In genomic region chr4:155505067-155505466, GRCm38 (mm10) we compare ENCODE assay signal across 19 mouse cellular contexts. TPM values are rescaled to one million over a fixed set of nuclear protein-coding genes. Genes with fewer than 3 reads are reported as not detected.
DNase-seq lines count a peak whose midpoint lies in the region; ATAC-seq and TF ChIP-seq lines count a peak whose summit lies in the region.
"Had no signal": no experiment of that assay in that cellular context is flagged by ENCODE, and none has a peak within 500 bp of the region (broad histone marks: within the 10 kb centered on the region; RNA-seq: fewer than 3 reads in every experiment).

No protein-coding gene starts in this region.

- 0 out of 2 replicates have a peak, but pooled peaks have one; percentile 33 for TF ChIP-seq EP300 in CH12.LX (IDR thresholded peaks at IDR 0.05; ENCODE audit: low read length)

- no peak overlapping the region for H3K9ac ChIP-seq in intestine, postnatal 0 days (ENCODE audit: low read depth, low read length)
- H3K9ac ChIP-seq in intestine, embryonic 15.5 days: no peak overlapping the region
- H3K9ac ChIP-seq in CH12.LX (ENCODE audit: insufficient read depth, low read depth): no peak overlapping the region
- H3K9ac ChIP-seq: embryonic facial prominence, embryonic 13.5 days; liver, embryonic 14.5 days; midbrain, embryonic 12.5 days had no signal

- no peaks in the 10 kb centered on the region for H3K36me3 ChIP-seq in intestine, postnatal 0 days (ENCODE audit: control insufficient read depth, insufficient read depth)
- no peaks in the 10 kb centered on the region for H3K36me3 ChIP-seq in intestine, embryonic 15.5 days
- H3K36me3 ChIP-seq in CH12.LX (replicated peaks in 1 of 2; ENCODE audit: control insufficient read depth in 1 of 2, insufficient read depth in 1 of 2, low read length in 1 of 2): peaks cover 8 to 43% of the 10 kb centered on the region in 2 experiments
- H3K36me3 ChIP-seq: midbrain, embryonic 12.5 days had no signal

- H3K27ac ChIP-seq in intestine, postnatal 0 days (ENCODE audit: low read depth, low read length): no peak overlapping the region
- no peak overlapping the region for H3K27ac ChIP-seq in intestine, embryonic 15.5 days
- H3K27ac ChIP-seq in CH12.LX (ENCODE audit: insufficient read depth, low read depth): peak overlapping the region; percentile 37; the same call in 1 of the 2 replicates
- H3K27ac ChIP-seq in bone marrow macrophage, adult 2 months (ENCODE audit: insufficient read depth, low read depth, low read length): peak overlapping the region; percentile 61
- H3K27ac ChIP-seq: embryonic facial prominence, embryonic 13.5 days; liver, embryonic 14.5 days; midbrain, embryonic 12.5 days had no signal

- TF ChIP-seq CTCF in intestine, postnatal 0 days (IDR thresholded peaks at IDR 0.05; ENCODE audit: low read depth): no peak
- TF ChIP-seq CTCF in CH12.LX (conservative IDR thresholded peaks at IDR 0.05 in 1 of 2, IDR thresholded peaks at IDR 0.05 in 1 of 2; ENCODE audit: low read depth in 2 of 2, low read length in 2 of 2): no peak
- TF ChIP-seq CTCF in bone marrow macrophage, adult 2 months (IDR thresholded peaks at IDR 0.05; ENCODE audit: low read depth, low read length): no peak

- 0 out of 2 replicates have a peak overlapping the region, but pooled peaks have one; percentile 1 for H3K4me2 ChIP-seq in intestine, postnatal 0 days (replicated peaks; ENCODE audit: low read depth)
- H3K4me2 ChIP-seq in intestine, embryonic 15.5 days (replicated peaks): no peak overlapping the region
- H3K4me2 ChIP-seq in CH12.LX (ENCODE audit: insufficient read depth, low read depth, poor library complexity, severe bottlenecking): no peak overlapping the region; the same call in 1 of the 2 replicates
- H3K4me2 ChIP-seq: embryonic facial prominence, embryonic 13.5 days; midbrain, embryonic 12.5 days had no signal

- H3K4me1 ChIP-seq in intestine, postnatal 0 days (replicated peaks; ENCODE audit: control insufficient read depth, insufficient read depth, low read length): peaks cover 4% of the 10 kb centered on the region; the same call in 1 of the 2 replicates
- peaks cover 12% of the 10 kb centered on the region for H3K4me1 ChIP-seq in intestine, embryonic 15.5 days (replicated peaks)
- peaks cover 20 to 64% of the 10 kb centered on the region in 2 experiments for H3K4me1 ChIP-seq in CH12.LX (ENCODE audit: control insufficient read depth in 1 of 2, insufficient read depth in 2 of 2)
- H3K4me1 ChIP-seq in bone marrow macrophage, adult 2 months (ENCODE audit: control insufficient read depth, insufficient read depth, low read length): peaks cover 58% of the 10 kb centered on the region

- in situ Hi-C loops in CH12.LX (cut with MboI; ENCODE audit: low pct_ligation_motif_present, low pct_unique_long_range_greater_than_20kb, low sequenced_read_pairs): no loop called here

- dilution Hi-C loops in CH12.LX (cut with MboI; ENCODE audit: extremely low pct_ligation_motif_present, extremely low pct_unique_long_range_greater_than_20kb, low sequenced_read_pairs): no loop called here

- no peak for DNase-seq in CH12.LX (ENCODE audit: extremely low read depth)
- DNase-seq in frontal cortex, postnatal 10 days (ENCODE audit: low spot score in 2 of 2): no peak
- DNase-seq in cerebellum, postnatal 25 days: no peak
- DNase-seq: adrenal gland, postnatal 36 days; heart, adult 18-20 months; heart, postnatal 4 days; kidney, postnatal 14 days; layer of hippocampus, adult 9-11 months; lung, postnatal 10 days; thymus, adult 18-20 months had no signal

- no peaks in the 10 kb centered on the region for H3K27me3 ChIP-seq in intestine, postnatal 0 days (replicated peaks; ENCODE audit: control insufficient read depth, insufficient read depth, low read length)
- H3K27me3 ChIP-seq in intestine, embryonic 15.5 days (replicated peaks): no peaks in the 10 kb centered on the region
- H3K27me3 ChIP-seq in CH12.LX (replicated peaks): no peaks in the 10 kb centered on the region
- H3K27me3 ChIP-seq: embryonic facial prominence, embryonic 13.5 days; midbrain, embryonic 12.5 days; Patski had no signal

- peaks cover 99% of the 10 kb centered on the region for H3K79me2 ChIP-seq in CH12.LX (replicated peaks; ENCODE audit: control insufficient read depth, extremely low read depth, insufficient read depth, poor library complexity, severe bottlenecking)

- TF ChIP-seq RAD21 in CH12.LX (IDR thresholded peaks at IDR 0.05; ENCODE audit: low read depth, low read length): no peak

- ATAC-seq in intestine, postnatal 0 days: no peak
- no peak for ATAC-seq in intestine, embryonic 15.5 days
- peak; percentile 73 for ATAC-seq in megakaryocyte progenitor cell, adult 5-6 weeks (replicated peaks; ENCODE audit: poor library complexity)
- ATAC-seq: intestine, embryonic 16.5 days; Patski had no signal

- no peak overlapping the region for H3K4me3 ChIP-seq in intestine, postnatal 0 days (ENCODE audit: low read depth, low read length)
- H3K4me3 ChIP-seq in intestine, embryonic 15.5 days (replicated peaks): no peak overlapping the region
- H3K4me3 ChIP-seq in CH12.LX (replicated peaks in 1 of 3; ENCODE audit: low read depth in 2 of 3, low read length in 2 of 3, poor library complexity in 1 of 3): no peak overlapping the region
- no peak overlapping the region; the same call in 1 of the 2 replicates for H3K4me3 ChIP-seq in bone marrow macrophage, adult 2 months (ENCODE audit: insufficient read depth, low read length)
- H3K4me3 ChIP-seq: embryonic facial prominence, embryonic 13.5 days; midbrain, embryonic 12.5 days had no signal

- WGBS in intestine, postnatal 0 days: 46% methylated on average over 8 of the region's 8 CpGs
- 60% methylated on average over 8 of the region's 8 CpGs for WGBS in intestine, embryonic 15.5 days

- H3K9me3 ChIP-seq in intestine, postnatal 0 days (ENCODE audit: control insufficient read depth): no peaks in the 10 kb centered on the region
- no peaks in the 10 kb centered on the region for H3K9me3 ChIP-seq in intestine, embryonic 15.5 days
- H3K9me3 ChIP-seq in CH12.LX (replicated peaks; ENCODE audit: low read length): no peaks in the 10 kb centered on the region
- H3K9me3 ChIP-seq: embryonic facial prominence, embryonic 13.5 days; midbrain, embryonic 12.5 days had no signal

- no peak for TF ChIP-seq POLR2A in CH12.LX (IDR thresholded peaks at IDR 0.05; ENCODE audit: low read depth, low read length)
- TF ChIP-seq POLR2A in bone marrow macrophage, adult 2 months (IDR thresholded peaks at IDR 0.05; ENCODE audit: borderline replicate concordance, low read depth, low read length): no peak

TF ChIP-seq in CH12.LX, 34 proteins besides CTCF, POLR2A, EP300 and RAD21:
- 0 out of 2 replicates have a peak, but pooled peaks have one; percentile 4 for TF ChIP-seq IRF4 (IDR thresholded peaks at IDR 0.05; ENCODE audit: low read depth, low read length)
- no peak for TF ChIP-seq NELFE (IDR thresholded peaks at IDR 0.05; ENCODE audit: low read depth, low read length)

RNA-seq across cellular contexts. Expression of gene Gnb1, which starts 13.9 kb away (rescaled TPM):
- 336 and 354 TPM in 2 replicates for polyA plus RNA-seq in intestine, postnatal 0 days (2015; fragmentation: Nextera tagmentation; extraction: Ambion mirVana)
- 460 and 467 TPM in 2 replicates for polyA plus RNA-seq in intestine, embryonic 15.5 days (2015; fragmentation: Nextera tagmentation; extraction: Ambion mirVana)
- total RNA-seq in CH12.LX (2012; rRNA removed) (106 and 134 TPM in 2 replicates), CH12.LX (2014; rRNA removed) (72.8 and 88.0 TPM in 2 replicates)
- 407 and 450 TPM in 2 replicates for polyA plus RNA-seq in CH12.LX (2012; ENCODE audit: insufficient read length, low read depth)
- 383 and 389 TPM in 2 replicates for polyA plus RNA-seq in bone marrow macrophage, adult 2 months (2012; ENCODE audit: insufficient read depth, insufficient read length, missing spikeins)
- 230 and 233 TPM in 2 replicates for total RNA-seq in megakaryocyte progenitor cell, adult 5-6 weeks (2015)
- 165 and 170 TPM in 2 replicates for total RNA-seq in megakaryocyte progenitor cell, adult 5-6 weeks (2017)

RNA-seq across cellular contexts. Expression of gene Tmem52, which starts 36.2 kb away (rescaled TPM):
- 15.9 and 16.2 TPM in 2 replicates for polyA plus RNA-seq in intestine, postnatal 0 days (2015; fragmentation: Nextera tagmentation; extraction: Ambion mirVana)
- polyA plus RNA-seq in intestine, embryonic 15.5 days (2015; fragmentation: Nextera tagmentation; extraction: Ambion mirVana): 2.1 and 2.2 TPM in 2 replicates
- total RNA-seq in CH12.LX (2012; rRNA removed) (0.13 and 0.59 TPM in 2 replicates), CH12.LX (2014; rRNA removed) (not detected in 2 replicates)
- 0.34 TPM in 1 of 2 replicates, not detected in the other for polyA plus RNA-seq in CH12.LX (2012; ENCODE audit: insufficient read length, low read depth)
- not detected in 2 replicates for polyA plus RNA-seq in bone marrow macrophage, adult 2 months (2012; ENCODE audit: insufficient read depth, insufficient read length, missing spikeins)
- 0.15 TPM in 1 of 2 replicates, not detected in the other for total RNA-seq in megakaryocyte progenitor cell, adult 5-6 weeks (2015)
- total RNA-seq in megakaryocyte progenitor cell, adult 5-6 weeks (2017): not detected in 2 replicates
- total RNA-seq: heart, postnatal 4 days had no signal
- polyA plus RNA-seq: liver, embryonic 14.5 days had no signal

RNA-seq across cellular contexts. Expression of gene Nadk, which starts 57.1 kb away (rescaled TPM):
- 46.7 and 49.2 TPM in 2 replicates for polyA plus RNA-seq in intestine, postnatal 0 days (2015; fragmentation: Nextera tagmentation; extraction: Ambion mirVana)
- 91.6 and 93.4 TPM in 2 replicates for polyA plus RNA-seq in intestine, embryonic 15.5 days (2015; fragmentation: Nextera tagmentation; extraction: Ambion mirVana)
- total RNA-seq in CH12.LX (2012; rRNA removed) (138 and 162 TPM in 2 replicates), CH12.LX (2014; rRNA removed) (193 and 204 TPM in 2 replicates)
- 199 and 212 TPM in 2 replicates for polyA plus RNA-seq in CH12.LX (2012; ENCODE audit: insufficient read length, low read depth)
- polyA plus RNA-seq in bone marrow macrophage, adult 2 months (2012; ENCODE audit: insufficient read depth, insufficient read length, missing spikeins): 342 and 382 TPM in 2 replicates
- 78.5 and 79.7 TPM in 2 replicates for total RNA-seq in megakaryocyte progenitor cell, adult 5-6 weeks (2015)
- total RNA-seq in megakaryocyte progenitor cell, adult 5-6 weeks (2017): 71.3 and 72.4 TPM in 2 replicates

Comparison
In these comparisons a context has a peak if more than half of its experiments do, and no peak if none do; other contexts are left out.
1. H3K27ac ChIP-seq: peak in CH12.LX (single experiment) and bone marrow macrophage, adult 2 months (single experiment); none in intestine, postnatal 0 days (single experiment) and intestine, embryonic 15.5 days (single experiment).